In the genomic region with DNA sequence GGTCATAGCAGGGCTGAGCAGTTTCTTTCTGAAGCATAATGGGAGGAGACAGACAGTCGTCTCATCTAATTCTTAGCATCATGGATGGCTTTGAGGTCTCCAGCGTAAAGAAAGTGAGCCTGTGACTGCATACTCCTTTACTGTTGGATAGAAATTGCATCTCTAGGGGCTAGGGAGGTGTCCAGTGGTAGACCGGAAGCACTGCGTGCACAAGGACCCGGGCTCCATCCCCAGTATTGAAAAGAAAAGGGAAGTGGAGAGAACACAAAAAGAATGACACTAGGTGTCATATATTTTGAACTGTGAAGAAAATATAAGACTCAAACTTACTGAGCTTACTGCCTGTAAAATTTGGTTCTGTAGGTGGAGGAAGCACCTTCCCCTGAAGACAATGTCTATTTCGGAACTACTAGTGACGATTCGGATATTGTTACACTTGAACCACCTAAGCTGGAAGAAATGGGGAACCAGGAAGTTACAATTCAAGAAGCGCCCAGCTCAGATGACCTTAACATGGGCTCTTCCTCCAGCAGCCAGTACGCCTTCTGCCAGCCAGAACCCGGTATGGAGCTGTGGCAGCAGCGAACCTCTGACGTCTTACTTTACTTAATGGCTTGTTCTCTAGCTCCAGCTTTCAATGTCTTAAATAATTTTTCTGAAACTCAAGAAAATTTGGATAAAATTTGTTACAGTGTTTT, we compare ENCODE assay signal across 17 mouse cellular contexts. TPM values are rescaled to one million over a fixed set of nuclear protein-coding genes. Genes with fewer than 3 reads are reported as not detected.
"Had no signal": no experiment of that assay in that cellular context is flagged by ENCODE, and none has a peak within 500 bp of the region (broad histone marks: within the 10 kb centered on the region; RNA-seq: fewer than 3 reads in every experiment).

No protein-coding gene starts in this region.

- H3K4me2 ChIP-seq: intestine, embryonic 15.5 days; kidney, embryonic 15.5 days; limb, embryonic 12.5 days; lung, embryonic 14.5 days; midbrain, embryonic 12.5 days; neural tube, embryonic 15.5 days had no signal

- H3K36me3 ChIP-seq: intestine, embryonic 15.5 days had no signal

- H3K9me3 ChIP-seq: intestine, embryonic 15.5 days; kidney, embryonic 15.5 days; limb, embryonic 12.5 days; megakaryocyte, embryonic 14.5 days; midbrain, embryonic 12.5 days; neural tube, embryonic 15.5 days had no signal

- H3K9ac ChIP-seq: intestine, embryonic 15.5 days; kidney, embryonic 15.5 days; limb, embryonic 12.5 days; lung, embryonic 14.5 days; midbrain, embryonic 12.5 days; neural tube, embryonic 15.5 days had no signal

- ATAC-seq: hindbrain, postnatal 0 days had no signal

- H3K4me3 ChIP-seq: intestine, embryonic 15.5 days; kidney, embryonic 15.5 days; limb, embryonic 12.5 days; megakaryocyte, embryonic 14.5 days; midbrain, embryonic 12.5 days; myocyte; neural tube, embryonic 15.5 days had no signal

- H3K27me3 ChIP-seq: intestine, embryonic 15.5 days; kidney, embryonic 15.5 days; limb, embryonic 12.5 days; megakaryocyte, embryonic 14.5 days; midbrain, embryonic 12.5 days; neural tube, embryonic 15.5 days had no signal

- H3K27ac ChIP-seq: hindbrain, postnatal 0 days; intestine, embryonic 15.5 days; limb, embryonic 12.5 days; midbrain, embryonic 12.5 days; neural tube, embryonic 15.5 days had no signal

- H3K4me1 ChIP-seq: intestine, embryonic 15.5 days; kidney, embryonic 15.5 days; limb, embryonic 12.5 days; midbrain, embryonic 12.5 days; neural tube, embryonic 15.5 days had no signal

- DNase-seq: kidney, adult 18-20 months; lung, embryonic 14.5 days; thymus, adult 2 months; thymus, postnatal 25 days had no signal

RNA-seq across cellular contexts. Expression of a gene that starts 42.8 kb away (rescaled TPM):
- total RNA-seq: hindbrain, postnatal 0 days; left cerebral cortex, postnatal 36 days; liver, adult 2 months; midbrain, postnatal 0 days had no signal
- polyA plus RNA-seq: hindbrain, postnatal 0 days; intestine, embryonic 15.5 days; kidney, embryonic 15.5 days; limb, embryonic 12.5 days; liver, adult 2 months; lung, embryonic 14.5 days; midbrain, embryonic 12.5 days; midbrain, postnatal 0 days; neural tube, embryonic 11.5 days; neural tube, embryonic 15.5 days; testis, adult 2 months; thymus, adult 2 months had no signal

RNA-seq across cellular contexts. Expression of a gene that starts 42.9 kb away (rescaled TPM):
- polyA plus RNA-seq: myocyte had no signal
